Mouse (Mus musculus) B cell, adult 2 months (primary cell): ENCODE measurements at regions not wholly inside any gene's neighbourhood (a gene's known extent, or its start where the extent isn't known, plus 50 kb on each side); places are given as distances from the start of the nearest gene placed in this dataset.
"Not testable (repeated sequence)": the region's sequence is repeated elsewhere in the genome, so short reads cannot be mapped to it uniquely, and the experiment has no call there.

ENCODE experiments used
- DNase-seq, 2 experiments: peaks; one replicate each; pipeline ENCODE4 v3.0.0; 2022

DNA sequence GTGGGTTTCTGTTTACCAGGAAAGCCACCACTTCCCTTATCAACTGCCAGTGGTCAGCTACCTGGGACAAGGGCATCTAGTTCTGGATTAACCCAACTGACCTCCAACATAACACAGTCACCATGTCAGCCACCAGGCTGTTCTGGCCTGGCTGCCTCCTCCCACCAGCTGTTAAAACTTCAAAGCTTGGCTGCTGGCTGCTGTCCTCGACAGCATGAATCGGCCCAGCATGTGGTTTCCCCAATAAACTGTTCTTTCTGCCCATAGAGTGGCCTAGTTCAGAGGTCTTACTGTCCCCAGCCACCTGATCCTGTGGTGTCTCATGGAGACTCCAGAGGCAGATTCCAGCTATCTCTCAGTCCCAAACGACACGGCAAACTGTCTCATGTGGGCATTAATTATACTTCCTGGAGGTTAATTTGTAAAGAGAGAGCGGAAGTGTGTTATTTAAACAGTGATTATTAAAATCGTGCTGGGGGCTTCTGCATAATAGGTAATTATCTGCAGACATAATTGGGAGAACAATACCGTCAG, 219.7 kb downstream of the Matn1 start:
- no peak for DNase-seq

- DNase-seq = no peak
Measured at GRCm38 (mm10) chr4:131166574-131167270, 222.5 kb downstream of the Matn1 start.

GRCm38 (mm10) chr4:131167921-131168320, 223.7 kb downstream of the Matn1 start:
- no peak for DNase-seq

DNA sequence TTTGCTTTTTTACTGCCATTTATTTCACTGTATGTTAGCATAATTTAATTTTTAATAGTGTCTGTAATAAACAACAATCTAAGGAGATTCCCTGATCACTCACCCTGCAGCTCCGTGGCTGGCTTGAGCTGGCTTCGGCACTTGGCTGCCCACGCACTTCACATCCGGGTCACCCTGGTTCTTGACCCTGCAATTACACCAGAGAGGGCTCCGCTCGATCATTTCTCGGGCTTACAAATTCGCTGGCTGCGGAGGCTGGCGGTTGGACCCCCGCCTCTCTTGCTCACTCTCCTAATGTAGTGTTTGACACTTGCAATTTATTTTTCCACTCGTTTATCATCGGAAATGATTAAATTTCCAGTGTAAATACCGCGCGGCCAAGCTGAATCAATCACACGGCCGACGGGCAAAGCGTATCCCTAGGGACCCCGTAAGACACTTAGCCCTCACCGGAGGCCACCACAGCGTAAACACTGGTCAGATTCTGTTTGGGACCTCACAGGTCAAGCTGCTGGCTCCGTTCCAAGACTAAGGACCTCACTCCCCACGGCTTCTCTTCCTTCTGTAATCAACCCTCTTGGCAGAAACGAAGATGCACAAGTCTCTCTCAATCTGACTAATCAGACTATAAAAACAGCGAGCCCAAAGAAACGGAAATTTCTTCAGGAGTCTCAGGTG, 229.7 kb downstream of the Matn1 start:
- no peak for DNase-seq

GRCm38 (mm10) chr4:131176701-131177100, 232.5 kb downstream of the Matn1 start:
- no peak for DNase-seq

DNA sequence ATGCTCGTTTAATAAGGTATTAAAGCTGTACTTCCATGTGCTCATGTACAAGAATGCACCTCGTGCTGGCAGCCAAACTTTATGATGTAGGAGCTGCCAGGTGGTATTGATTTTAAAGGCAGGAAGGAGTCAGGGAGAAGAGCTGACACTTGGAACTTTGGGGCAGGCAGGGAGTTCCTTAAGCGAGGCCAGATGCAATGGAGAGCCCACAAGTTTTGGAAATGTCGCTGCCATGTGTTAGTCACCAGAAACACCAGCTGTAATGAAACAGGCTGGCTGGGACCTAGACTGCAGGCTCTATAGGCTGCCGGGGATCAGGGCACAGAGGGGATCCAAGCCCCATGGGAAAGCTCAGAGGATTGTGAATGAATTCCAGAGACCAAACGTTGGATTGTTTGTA, 233.7 kb downstream of the Matn1 start:
- DNase-seq = no peak

DNA sequence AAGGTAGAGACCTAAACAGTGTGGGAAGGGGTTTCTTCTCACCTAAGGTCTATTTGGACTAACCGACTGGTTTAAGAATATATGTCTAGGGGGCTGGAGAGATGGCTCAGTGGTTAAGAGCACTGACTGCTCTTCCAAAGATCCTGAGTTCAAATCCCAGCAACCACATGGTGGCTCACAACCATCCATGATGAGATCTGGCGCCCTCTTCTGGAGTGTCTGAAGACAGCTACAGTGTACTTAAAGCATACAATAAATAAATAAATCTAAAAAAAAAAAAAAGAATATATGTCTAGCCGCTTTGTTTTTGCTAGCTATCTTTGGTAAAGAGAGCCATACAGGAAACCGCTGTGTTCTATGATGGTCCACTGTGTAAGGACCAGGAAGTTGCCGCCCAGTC, 234.5 kb downstream of the Matn1 start:
- not testable (repeated sequence) for DNase-seq

- no peak for DNase-seq
Measured at GRCm38 (mm10) chr4:131188066-131188465, 243.9 kb downstream of the Matn1 start.

DNA sequence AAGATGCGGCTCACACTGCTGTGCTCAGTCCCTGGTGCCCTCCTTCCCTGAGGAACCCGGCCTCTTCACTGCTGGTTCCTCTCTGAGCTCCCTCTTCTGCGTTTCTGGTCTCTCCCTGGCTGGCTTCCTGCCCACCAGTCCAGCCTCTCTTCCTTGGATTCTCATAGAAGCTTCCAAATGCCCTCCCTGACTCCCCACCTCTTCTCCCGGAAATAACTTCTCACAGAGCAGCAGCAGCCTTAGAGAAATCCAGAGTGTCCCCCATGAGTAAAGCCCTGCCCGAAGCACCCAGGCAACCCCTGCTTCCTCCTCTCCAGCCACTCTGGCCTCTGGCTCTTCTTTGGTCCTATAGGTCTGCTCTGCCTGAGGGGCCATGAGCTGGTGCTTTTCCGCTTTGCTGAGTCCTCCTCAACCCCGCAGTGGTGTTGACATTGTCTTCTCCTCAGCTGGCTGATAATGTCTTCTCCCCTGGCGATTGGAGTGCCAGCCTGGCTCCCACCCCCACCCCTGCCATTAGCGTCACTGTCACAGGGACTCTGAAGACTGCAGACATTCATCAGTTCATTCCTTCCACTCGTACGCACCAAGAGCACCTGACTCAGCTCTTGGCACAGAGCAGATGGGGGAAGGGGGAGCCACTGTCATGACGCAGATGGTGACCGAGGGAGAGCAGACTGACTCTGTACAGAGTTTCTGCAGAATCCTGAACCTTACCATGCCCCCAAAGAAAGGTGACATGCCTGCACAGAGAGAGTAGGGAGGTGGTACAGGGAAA, 247.1 kb downstream of the Matn1 start:
- no peak for DNase-seq

DNA sequence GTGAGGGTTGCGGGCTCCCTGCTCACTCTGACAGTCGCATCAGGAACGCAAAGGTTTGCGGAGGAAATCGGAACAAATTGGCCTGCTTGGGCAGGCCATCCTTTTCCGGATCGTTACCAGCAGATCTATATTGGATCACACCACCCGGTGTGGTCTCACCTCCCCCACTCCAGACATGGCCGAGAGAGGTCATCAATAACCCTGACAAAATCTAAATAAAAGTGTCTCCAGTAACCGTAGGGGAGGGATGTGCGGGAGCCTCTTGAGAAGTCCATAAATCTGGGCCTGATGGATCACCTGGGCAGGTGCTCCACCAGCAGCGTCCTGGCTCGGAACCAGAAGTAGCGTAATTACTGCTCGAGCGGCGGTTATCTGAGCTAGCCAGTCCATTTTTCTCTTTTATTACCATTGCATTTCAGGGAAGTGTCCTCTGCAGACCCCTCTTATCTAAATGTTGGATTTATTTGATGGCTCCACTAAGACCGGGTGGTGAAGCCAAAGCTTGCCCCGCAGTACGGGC, 249.8 kb downstream of the Matn1 start:
- DNase-seq = no peak

DNA sequence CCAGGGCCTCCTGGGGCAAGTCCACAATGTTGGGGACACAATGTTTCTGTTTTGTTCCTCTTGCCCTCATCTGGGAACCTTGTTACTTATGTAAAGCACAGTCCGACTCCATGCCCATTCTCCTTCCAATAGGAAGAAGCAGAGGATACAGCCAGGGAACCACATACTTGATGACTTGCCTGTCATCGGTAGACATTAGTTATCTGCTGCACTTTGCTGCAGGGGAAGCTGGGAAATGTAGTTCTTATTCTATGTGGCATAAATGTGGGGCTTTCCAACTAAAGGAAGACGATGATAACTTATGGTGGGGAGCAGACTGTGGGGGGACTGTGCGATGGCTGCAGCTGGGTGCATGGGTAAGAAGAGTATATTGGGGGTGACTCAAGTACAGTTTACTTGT, 252.0 kb downstream of the Matn1 start:
- DNase-seq = no peak

DNA sequence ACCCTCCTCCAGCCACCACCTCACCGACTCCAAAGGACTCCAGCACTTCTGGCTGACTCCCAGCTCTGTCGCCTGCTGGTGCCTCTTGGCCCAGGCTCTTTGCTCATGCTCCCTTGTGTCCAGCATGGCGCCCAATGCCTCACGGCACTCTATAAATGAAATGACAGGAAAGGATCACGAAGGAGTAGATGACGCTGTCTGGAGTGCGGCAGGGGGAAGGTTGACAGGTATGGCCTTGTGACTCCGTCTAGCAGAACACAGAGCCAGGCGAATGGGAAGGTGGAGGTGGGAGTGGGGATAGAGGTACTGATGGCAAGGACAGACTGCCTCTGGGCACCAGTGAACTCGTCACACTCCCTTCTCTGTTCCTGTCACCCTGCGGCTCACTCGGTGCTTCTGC, 259.5 kb downstream of the Matn1 start:
- no peak for DNase-seq

DNA sequence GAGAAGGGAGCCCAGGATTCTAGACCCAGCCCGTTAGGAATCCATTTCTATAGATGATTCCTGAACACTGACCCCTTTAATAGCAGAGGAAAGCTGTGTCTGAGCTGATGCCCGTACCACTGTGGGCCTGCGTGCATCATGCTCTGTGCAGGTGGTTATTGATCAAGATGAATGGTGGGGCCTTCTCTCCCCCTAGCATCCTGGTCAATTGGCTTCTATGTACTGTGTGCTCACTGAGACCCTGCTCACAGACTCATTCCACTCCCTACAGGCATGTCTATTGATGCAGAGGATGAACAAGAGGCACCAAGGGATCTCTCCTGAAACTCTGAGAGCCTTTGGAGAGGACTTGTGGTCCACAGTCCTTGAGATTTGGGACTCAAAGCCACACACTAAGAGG, 260.5 kb downstream of the Matn1 start:
- DNase-seq = no peak

DNA sequence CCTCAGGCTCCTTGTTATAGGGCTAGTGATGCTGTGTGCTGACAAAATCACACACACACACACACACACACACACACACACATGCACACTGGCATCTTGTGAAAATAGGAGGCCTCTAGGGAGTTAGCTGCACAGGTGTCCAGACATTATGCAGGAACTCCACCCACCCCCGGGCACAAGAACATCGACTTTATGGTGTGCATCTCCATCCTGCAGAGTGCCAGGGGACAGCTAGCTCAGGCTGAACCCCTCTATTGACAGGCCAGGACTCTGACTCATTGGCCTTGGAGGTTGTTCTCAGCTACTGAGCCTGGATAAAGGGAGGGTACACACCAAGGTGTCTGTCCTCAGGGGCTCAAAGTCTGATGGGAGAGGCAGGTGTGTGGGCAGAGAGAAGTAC, 260.9 kb downstream of the Matn1 start:
- no peak for DNase-seq

DNA sequence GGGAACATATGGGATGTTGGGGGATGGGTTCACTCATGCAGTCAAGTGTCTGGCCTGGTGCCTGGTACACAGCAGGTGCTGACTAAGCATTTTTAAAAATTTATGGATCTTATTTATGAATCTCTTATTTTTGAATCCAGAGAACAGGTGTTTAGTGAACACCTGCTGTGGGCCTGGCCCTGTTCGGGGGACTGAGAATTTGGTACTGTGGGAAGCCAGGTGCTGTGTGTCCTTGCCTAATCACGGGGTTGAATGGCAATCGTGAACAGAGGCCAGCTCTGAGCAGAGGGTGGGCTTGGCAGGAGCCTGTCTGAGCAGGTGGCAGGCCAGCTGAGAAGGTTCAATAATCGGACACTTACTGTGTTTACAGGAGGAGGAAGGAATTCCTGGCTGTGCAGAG, 261.5 kb downstream of the Matn1 start:
- no peak for DNase-seq

DNA sequence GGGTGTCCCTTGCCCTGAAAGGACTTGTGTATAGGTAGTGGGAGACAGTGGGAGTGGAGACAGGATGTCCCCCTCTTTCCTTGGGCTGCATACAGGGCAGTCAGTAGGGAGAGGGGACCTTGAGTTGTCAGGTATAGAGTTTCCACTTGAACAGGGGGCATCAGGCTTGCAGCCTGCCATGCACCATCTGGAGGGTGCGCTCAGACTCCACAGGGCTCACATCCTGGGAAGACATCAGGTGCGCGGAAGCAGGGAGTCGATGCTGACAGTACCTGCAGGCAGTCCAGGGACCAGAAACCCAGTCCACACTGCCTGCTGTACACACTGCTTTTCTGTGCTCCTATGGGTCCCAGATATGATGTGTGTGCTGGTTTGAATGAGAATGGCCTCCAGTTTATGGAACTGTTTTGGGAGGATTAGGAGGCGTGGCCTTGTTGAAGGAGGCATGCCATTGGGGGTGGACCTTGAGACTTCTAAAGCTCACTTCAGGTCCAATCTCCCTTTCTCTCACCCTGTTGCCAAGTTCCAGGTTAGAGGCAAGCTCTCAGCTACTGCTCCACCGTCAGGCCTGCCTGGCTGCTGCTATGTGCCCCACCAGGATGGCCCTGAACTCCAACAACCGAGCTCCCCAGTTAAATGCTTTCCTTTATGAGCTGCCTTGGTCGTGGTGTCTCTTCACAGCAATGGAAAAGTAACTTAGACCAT, 262.1 kb downstream of the Matn1 start:
- DNase-seq = no peak

- no peak for DNase-seq
Measured at GRCm38 (mm10) chr4:131206886-131207200, 262.7 kb downstream of the Matn1 start.

- DNase-seq = no peak
Measured at GRCm38 (mm10) chr4:131207249-131207648, 263.1 kb downstream of the Matn1 start.

DNA sequence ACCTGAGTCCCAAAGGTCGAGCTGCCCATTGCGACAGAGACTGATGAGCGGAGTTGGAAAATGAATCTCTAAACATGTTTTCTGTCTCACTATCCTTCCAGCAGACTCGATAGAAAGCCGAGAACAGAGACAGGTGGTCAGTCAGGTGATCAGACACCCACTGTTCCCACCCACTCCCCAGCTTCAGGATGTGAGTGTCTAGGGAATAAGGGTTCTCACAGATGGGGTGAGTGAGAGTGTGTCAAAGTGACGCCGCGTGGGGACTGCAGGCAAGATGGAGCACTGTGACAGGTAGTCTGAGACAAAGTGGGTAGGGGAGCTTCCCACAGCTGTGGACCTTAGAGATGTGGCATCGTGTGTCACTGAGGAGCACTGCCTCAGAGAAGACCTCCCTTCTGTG, 264.0 kb downstream of the Matn1 start:
- no peak for DNase-seq

GRCm38 (mm10) chr4:131208637-131209036, 264.5 kb downstream of the Matn1 start:
- no peak for DNase-seq

- no peak for DNase-seq
Measured at GRCm38 (mm10) chr4:131212711-131213110, 268.5 kb downstream of the Matn1 start.

GRCm38 (mm10) chr4:131215682-131216081, 271.5 kb downstream of the Matn1 start:
- no peak for DNase-seq

- DNase-seq = no peak
Measured at GRCm38 (mm10) chr4:131216361-131216760, 272.2 kb downstream of the Matn1 start.
